Mouse (Mus musculus): ENCODE measurements around the gene Lyrm7.
"Not testable (repeated sequence)": the region's sequence is repeated elsewhere in the genome, so short reads cannot be mapped to it uniquely, and the experiment has no call there.

Lyrm7 gene

DNA sequence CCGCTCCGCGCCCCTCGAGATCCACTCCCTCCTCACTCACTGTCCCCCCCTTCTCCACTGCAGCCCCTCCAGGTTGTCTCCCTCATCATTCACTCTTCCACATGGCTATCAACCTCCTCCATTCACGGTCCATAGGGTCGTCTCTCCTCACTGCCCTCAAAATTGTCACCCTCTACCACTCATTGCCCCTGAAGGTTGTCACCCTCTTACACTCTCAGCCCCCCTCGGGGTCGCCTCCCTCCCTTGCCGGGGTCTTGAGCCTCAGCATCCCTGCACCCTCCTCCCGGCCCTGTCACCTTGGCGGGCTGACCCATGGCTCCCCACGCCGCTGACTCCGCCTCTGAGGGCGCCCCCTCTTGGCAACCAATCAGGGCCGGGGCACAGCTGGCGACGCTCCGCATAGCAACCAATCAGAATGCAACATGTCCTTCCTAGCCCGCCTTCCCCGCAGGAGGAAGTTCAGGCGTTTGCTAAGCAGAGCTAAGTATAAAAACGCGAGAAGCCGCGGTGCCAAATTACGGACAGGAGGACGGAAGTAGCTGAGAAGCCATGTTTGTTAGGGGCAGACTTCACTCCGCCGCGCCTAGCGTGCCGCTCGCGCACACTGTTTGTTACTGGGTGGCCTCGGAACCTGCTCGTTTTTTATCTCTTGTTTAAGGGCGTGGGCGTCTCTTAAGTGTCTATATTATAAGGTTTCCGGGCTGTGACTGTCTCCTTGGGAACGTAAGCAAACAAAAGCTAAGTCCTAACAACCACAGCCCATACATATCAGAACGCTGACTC, at the start of gene Lyrm7:
Gene Lyrm7 (minus strand): TSS at position 661 of the 783 bp plus-strand sequence.
- in situ Hi-C loops (cut with MboI, MseI): loop anchor here (5.0 kb wide), 1 partner anchor 73 kb away; the partner anchor contains the start of gene Cdc42se2

DNA sequence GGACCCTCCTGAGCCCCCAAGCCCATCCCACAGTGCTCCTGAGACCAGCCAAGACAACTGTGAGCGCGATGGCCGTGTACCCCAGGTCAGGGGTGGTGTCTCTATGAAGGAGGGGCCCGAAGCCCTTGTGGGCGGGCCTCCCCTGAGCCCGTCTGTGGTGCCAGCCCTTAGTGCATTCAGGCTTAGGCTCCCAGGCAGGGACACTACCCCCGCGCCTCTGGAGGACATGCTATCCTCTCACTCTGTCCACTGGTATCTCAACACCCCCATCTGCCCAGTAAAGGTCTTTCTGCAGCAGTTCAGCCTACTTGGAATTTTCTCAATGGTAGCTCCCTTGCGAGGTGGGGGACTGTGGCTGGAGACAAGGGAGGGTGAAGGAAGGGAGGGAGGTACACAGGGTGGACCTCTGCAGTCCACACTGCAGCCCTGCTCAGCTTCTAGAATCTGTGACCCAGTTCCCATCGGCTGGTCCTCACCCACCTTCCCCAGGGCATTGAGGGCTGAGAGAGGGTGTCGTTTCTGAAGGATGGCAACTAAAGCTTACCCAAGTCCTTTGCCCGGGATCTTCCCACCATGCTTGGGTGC, 49.5 kb upstream of the Lyrm7 start:
- in situ Hi-C loops (cut with MboI, MseI): no loop called here

DNA sequence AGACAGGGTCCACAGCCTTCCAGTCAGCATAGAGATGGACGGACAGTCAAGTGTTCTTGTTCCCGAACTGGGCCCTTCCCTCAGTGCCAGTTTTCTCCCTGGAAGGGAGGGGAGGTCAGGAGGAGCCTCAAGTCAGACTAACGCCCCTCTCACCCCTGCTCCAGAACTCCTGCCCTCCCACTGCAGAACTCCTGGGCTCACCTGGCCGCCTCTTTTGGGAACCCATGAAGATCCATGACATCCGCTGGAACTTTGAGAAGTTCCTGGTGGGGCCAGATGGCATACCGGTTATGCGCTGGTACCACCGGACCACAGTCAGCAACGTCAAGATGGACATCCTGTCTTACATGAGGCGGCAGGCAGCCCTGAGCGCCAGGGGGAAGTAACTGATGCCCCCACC, 48.6 kb upstream of the Lyrm7 start:
- in situ Hi-C loops (cut with MboI, MseI): no loop called here

DNA sequence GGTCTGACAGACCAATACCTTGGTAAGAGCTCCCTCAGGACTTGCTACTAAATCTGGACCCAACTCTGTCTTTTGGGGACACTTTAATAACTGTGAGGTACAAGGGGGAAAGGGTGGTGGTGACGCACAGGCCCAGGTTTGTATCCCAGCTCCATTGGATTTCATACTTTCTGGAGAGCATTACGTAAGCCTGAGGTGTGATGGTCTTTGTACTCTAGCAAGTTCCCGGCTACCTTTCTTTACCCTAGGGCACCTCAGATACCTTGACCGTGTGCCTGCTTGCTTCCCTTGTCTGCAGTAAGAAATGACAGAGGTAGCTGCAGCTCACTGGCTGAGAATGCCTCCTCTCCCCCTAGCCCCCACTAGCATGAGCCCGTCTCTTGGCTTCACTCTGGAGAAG, 46.5 kb upstream of the Lyrm7 start:
- in situ Hi-C loops (cut with MboI, MseI): no loop called here

DNA sequence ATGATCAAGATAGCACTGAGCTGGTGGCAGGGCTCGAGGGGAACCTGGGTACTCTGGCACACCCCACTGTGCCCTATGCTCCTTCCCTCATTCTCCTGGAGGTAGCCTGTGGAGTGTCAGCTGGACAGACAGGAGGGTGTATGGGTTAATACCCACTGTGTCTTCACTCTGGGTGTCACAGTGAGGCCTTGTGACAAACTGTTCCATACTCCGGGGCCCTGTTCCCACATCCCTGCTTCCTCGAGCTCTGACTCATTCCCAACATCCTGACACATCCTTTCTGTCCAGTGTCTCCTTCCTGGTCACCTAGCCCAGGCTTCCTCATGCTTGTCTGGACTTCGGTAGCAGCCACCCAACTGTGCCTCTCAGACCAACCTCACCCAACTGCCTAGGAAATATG, 45.8 kb upstream of the Lyrm7 start:
- in situ Hi-C loops (cut with MboI, MseI): no loop called here

DNA sequence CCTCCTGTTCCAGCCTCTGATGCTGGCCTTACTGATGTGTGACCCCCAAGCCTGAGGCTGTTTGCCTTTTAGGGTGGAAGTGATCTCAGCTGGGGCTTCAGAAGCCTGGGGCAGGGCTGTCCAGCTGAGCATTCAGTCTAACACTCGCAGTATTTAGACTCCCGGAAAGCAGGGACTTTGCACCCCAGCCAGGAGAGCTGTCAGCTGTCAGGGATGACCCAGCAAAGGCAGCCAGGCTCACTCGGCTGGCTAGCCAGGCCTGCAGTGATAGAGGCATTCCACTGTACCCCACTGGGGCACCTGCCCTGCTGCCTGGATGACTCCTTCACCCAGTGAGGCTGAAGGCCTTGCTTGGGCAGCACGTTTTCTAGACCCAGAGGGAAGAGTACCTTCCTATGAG, 45.2 kb upstream of the Lyrm7 start:
- in situ Hi-C loops (cut with MboI, MseI): no loop called here

DNA sequence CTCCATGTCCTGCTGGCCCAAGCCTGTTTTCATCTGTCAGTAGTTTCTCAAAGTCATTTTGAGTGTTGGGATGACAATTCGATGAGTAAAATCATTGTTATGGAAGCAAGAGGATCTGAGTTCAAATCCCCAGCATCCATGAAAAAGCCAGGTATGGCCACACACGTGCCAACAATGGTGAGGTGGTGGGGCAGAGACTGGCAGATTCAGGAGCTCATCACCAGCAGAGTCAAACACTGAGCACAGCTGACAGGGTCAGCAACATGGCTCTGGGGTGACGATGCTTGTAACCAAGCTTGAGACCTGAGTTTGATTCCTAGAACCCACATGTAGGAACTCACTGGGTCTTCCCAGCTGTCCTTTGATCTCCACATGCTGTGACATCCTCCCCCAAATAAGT, 44.4 kb upstream of the Lyrm7 start:
- in situ Hi-C loops (cut with MboI, MseI): no loop called here

DNA sequence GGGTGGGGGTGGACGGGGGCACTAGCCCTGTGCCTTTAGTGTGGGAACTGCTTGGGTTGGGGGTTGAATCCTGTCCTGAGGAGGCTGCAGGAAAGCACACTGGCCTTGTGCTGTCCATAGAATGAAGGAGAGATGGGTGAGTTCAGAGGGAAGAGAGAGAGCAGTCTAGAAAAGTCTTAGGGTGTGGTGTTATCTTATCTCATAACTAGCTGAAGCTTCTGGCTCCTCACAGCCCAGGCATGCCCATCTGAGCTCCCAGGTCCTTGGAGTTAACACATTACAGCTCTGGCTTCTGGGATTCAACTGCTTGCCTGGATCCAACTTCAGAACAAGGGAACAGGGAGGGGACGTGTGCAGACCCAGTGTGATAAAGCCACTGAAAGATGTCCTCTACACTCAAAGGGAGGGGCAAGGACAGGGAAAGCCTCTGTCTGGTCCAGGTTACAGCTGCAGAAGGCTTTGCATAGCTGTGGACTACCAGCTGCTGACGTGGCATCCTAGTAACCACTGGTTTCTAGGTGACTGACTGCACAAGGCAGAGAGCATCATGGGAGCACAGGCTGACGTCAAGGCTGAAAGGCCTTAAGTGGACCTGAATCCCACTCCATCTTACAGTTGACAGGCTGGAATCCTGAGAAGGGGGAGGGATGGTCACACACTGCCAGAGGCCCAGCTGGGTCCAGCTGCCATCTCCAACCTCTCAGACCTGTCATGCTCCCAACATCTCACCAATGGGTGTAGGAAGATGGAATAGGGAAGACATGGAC, 43.4 kb upstream of the Lyrm7 start:
- in situ Hi-C loops (cut with MboI, MseI): no loop called here

DNA sequence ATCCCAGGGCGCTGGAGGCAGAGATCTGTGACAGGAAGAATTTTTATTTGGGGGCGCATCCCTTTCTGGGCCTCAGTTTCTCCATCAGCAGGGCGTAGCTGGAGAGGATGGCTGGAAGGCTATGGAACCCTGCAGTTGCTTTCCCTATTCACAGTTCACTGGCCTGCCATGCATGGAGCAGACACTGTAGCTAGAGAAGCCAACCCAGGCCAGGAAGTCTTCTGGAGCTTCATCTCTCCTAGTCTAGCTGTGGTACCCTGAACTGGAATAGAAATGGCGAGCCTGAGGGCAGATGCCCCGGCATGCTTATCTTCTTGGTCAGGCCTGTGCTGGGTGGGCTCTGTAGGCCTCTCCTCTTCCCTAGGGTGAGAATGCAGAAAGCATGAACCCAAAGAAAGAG, 42.6 kb upstream of the Lyrm7 start:
- in situ Hi-C loops (cut with MboI, MseI): no loop called here

DNA sequence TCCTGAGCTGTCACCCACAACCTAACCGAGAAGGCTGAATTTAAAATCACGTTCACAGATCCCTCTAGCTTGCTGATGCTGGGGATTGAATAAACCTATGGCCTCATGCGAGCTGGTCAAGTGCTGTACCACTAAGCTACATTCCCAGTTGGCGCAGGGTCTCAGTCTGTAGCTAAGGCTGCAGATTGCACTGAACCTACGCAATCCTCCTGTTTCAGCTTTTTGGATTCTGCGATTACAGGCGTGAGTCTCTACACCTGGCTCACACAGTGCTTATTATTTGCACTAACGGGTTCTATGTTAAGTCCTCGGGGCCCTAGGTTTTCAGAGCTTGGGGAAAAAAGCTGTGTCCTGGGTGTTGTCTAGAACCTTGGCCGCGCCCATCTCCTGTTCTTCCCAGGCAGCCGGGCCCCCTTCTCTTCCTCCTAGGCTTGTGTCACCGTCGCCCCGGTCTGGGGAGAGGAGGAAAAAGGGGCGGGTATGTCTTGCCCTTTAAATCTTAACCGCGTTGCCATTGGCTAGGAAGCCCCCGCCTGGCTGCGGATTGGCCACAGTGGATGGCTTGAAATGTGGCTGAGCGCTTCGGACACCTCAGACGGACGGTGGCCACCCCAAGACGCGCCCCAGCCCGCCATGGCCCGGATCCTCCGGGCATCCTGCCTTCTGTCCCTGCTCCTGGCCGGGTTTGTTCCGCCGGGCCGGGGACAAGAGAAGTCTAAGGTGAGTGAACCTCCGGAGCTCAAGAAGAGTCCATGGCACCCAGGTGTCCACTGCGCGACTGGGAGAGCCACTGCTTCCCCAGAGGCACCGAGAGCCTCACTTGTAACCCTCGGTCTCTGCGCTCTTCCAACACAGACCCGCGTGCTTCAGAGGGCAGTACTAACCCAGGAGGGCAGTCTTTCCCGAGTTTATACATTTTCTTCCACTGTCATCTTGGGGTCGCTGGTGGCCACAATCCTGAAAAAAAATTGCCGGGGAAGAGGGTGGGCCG, 41.9 kb upstream of the Lyrm7 start, which contains the start of gene Gpx3:
Gene Gpx3 (plus strand): TSS at position 121 of the 991 bp plus-strand sequence.
- in situ Hi-C loops (cut with MboI, MseI): no loop called here

DNA sequence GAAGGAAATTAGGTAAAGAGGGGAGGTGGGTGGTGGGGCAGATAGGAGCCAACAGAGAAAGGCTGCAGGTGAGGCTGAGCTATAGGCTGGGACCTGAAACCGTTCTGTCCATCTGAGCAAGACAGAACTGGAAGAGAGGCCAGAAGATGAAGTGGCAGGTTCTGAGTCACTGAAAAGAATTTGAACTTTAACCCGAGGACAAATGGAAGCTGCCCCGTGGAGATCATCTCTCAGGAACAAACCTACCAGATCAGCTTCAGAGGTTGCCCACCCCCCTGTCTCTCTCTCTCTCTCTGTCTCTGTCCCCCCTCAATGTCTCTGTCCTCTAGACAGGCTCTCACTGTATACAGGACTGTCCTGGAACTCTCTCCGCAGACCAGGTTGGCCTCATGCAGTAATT, 38.9 kb upstream of the Lyrm7 start:
- in situ Hi-C loops (cut with MboI, MseI): no loop called here

DNA sequence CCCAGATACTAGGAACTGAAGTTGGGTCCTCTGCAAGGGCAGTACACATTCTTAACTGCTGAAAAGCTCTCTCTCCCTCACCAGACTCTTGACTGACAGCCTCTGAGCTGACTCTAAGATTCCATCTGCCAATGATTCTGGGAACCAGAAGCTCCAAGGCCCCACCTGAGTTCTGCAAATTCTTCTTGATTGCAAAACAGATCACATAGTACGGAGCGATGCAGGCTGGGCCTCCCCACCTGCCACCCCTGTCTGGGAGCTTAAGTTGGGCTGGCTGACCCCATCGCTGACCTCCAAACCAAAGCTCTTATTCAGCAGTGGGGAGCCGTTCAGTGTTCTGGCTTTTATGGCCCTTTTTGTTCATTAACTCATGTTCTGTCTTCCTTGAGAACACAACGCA, 36.8 kb upstream of the Lyrm7 start:
- in situ Hi-C loops (cut with MboI, MseI): no loop called here

DNA sequence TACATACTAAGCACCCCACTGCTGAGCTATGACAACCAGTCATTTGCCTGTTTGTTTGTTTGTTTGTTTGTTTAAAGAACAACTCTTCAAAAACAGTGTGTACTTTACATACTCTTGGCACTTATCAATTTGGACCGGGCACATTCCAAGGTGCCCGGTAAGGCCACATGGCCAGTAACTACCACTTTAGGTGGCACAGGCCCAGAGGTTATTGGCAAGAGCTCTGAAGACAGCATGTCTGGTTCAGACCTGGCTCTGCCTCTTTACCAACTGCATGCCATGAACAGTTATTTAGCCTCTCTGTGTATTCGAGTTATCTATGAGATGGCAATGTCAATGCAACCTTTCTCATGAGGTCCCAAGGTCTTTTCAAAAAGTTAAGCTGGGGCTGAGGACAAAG, 35.9 kb upstream of the Lyrm7 start:
- in situ Hi-C loops (cut with MboI, MseI): not testable (repeated sequence)

DNA sequence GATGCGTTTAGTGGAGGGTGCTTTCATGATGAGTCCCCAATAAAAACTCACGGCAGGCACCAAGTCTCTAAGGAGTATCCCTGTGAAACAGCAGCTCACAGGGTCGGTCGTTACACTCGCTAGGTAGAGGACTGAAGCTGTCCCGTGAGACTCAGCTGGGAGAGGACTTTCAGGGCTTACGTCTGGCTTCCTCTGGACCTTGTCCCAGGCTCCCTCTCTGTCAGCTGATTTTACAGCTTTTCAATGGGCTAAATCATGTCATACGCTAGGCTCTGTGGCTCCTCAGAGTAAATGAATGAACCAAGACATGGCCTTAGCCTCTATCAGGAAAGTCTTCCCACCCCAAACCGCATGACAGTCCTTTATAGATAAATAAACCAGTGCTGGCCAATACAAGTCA, 33.9 kb upstream of the Lyrm7 start:
- in situ Hi-C loops (cut with MboI, MseI): no loop called here

DNA sequence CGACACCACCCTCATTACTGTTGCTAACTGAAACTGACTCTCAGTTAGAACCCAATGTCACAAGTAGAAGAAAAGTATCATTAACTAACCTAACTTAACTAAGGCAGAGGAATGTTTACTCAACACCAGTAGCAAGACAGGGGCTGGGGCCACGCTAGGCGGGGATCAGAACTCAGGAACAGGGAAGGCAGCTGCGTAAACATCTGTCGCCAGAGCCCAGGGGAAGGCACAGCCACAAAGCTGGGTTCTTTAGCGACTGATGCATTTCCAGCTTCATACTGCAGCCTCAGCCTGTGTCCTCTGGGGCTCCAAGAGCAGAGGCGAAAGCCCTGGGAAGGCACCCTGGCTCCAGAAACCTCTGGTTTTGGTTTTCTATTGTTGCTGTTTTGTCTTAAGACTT, 31.4 kb upstream of the Lyrm7 start:
- in situ Hi-C loops (cut with MboI, MseI): no loop called here

DNA sequence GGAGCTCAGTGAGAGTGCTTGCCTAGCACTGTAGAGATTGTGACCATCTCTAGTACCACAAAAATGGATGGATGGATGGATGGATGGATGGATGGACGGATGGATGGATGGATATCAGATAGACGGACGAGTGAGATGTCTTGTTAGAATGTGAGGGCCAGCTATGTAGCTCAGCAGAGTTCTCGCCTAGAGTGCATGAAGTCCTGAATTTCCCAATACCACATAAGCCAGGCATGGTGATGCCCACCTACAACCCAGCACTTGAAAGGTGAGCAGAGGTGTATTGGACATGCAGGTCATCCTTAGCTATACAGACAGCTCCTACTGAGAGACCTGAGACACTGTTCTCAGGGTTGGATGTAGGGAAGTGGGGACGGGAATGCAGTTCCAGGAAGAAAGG, 30.6 kb upstream of the Lyrm7 start:
- in situ Hi-C loops (cut with MboI, MseI): no loop called here

DNA sequence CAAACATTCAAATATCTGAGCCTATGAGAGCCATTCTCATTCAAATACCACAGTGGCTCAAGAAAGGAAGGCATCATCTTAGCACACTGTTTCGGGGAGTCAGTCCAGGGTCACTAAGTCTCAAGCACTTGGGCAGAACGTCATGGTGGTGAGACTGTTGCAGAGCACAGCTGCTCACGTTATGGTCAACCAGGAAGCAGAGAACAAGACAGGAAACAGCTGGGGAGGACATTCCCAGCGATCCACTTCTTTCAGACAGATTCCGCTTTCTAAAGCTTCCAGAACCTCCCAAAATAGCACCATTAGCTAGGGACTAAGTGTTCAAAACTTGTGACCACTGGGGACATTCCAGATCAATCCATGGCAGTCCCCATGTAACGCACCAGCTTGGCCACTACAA, 27.2 kb upstream of the Lyrm7 start:
- in situ Hi-C loops (cut with MboI, MseI): loop anchor here (10.0 kb wide), 2 partner anchors 47 to 97 kb away; no protein-coding TSS in a partner anchor

DNA sequence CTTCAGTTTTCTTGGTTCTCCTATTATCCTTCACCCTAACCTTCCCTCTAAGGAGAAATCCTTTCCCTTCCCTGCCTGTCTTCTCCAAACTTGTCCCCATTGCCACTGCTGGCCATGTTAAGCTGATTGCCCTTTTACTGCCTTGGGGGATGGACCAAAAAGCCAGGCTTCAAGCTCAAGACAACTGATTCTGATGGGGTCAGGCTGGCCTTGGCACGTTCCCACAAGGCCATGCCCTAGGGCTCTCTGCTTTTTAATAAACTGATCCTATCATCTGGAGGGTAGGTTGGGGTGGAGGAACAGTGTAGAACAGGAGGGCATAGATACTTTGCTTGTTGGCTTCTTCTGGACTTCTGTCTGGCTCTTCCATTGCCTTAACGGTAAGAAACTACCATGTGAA, 24.7 kb upstream of the Lyrm7 start:
- in situ Hi-C loops (cut with MboI, MseI): loop anchor here (10.0 kb wide), 2 partner anchors 49 to 99 kb away; no protein-coding TSS in a partner anchor

DNA sequence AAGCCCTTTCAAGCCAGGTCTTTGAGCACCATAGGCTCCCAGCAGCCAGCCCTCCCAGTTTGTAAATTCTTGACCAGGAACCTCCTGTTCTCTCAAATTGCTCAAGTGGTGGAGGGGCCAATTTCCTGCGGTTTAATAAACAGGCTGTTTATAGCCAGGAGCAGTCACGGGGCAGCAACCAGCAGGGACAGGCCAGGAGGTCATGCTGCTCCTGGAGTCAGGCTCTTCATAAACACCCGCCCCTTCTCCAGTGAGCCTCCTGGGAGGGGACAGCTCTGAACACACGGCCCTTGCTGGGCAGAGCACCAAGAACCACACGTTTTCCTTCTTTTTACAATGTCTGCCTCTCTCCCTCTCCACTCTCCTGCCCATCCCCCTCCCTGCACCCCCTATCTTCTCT, 24.2 kb upstream of the Lyrm7 start:
- in situ Hi-C loops (cut with MboI, MseI): loop anchor here (10.0 kb wide), 2 partner anchors 50 to 100 kb away; no protein-coding TSS in a partner anchor

DNA sequence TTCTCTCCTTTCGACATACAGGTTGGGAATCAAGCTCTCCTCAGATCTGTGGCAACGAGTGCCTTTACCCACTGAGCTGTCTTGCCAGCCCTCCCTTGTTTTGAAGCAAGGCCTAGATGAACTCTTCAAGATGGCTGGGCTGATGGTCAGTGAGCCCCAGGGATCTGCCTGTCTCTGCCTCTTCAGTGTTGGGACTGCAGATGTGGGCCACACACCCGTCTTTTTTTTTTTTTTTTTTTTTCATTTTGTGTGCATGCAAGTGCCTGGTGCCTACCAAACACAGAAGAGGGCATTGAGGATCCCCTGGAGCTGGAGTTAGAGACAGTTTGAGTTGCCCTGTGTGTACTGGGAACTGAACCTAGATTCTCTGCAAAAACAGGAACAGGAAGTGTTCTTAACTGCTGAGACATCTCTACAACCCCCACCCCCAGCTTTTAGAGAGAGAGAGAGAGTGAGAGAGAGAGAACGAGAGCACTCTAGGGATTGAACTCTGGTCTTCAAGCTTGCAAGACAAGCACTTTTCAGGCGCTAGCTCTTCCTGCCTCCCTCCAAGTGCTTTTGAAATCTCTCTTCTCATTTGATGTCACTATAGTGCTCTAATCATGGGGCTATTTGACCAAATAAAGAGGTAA, 23.6 kb upstream of the Lyrm7 start:
- in situ Hi-C loops (cut with MboI, MseI): loop anchor here (10.0 kb wide), 2 partner anchors 50 to 100 kb away; no protein-coding TSS in a partner anchor

DNA sequence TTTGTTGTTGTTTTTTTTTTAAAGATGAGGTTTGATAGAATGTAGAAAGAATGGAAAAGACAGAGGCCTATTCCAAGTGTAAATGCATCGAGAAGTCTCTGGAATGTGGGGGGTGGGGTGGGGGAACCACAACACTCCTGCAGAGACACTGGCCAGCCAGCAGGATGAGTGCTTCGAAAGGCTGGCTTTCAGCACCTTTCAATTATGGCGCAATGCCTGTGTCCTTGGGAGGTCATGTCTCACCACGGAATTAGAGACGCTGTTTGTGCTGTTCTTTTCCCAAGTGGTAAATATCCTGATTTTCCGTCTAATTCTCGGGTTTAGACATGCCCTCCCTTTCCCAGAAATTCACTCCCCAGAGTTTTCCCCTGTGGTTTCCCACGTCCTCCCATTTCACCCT, 22.0 kb upstream of the Lyrm7 start:
- in situ Hi-C loops (cut with MboI, MseI): loop anchor here (10.0 kb wide), 2 partner anchors 52 to 102 kb away; no protein-coding TSS in a partner anchor
